Mouse (Mus musculus): ENCODE measurements around the gene Nlrp4a. TPM values are rescaled to one million over a fixed set of nuclear protein-coding genes. Genes with fewer than 3 reads are reported as not detected.

Nlrp4a gene
- polyA plus RNA-seq (2014; fragmentation: Illumina TruSeq; extraction: RNeasy Lipid Tissue Mini Kit (QIAGEN cat#74804); ENCODE audit: low read depth, low replicate concordance), result not detected

GRCm38 (mm10) chr7:26434813-26435212 lies at the start of gene Nlrp4a:
Gene Nlrp4a (plus strand): TSS chr7:26435113.

DNA sequence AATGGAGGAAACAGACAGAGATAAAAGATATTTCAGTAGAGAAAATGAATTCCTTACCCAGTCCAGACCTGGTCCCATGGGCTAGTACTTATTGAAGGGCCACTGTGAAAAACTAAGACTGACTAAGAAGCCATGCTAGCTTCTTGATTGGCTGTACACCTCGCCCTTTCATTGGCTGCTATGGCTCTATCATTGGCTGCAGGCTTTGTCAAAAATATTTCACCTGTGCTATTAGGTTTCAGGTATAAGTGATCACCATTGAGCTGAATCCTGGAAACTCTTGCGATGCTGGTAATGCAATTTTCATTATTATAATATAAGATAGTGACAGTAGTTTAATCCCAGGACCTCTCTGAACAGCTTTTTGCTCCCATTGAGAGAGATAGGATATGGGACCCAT lies 31.3 kb upstream of the Nlrp4a start, which contains the start of gene Nlrp9c:
Gene Nlrp9c, minus strand, starts transcription at position 101 of the 400 bp plus-strand sequence.

Other genes starting within 250 kb of the Nlrp4a start
- not detected for gene Vmn1r184, start 174.8 kb upstream of the Nlrp4a start, polyA plus RNA-seq (2014; fragmentation: Illumina TruSeq; extraction: RNeasy Lipid Tissue Mini Kit (QIAGEN cat#74804); ENCODE audit: low read depth, low replicate concordance)
- 144 TPM for gene Cyp2a4, start 127.9 kb upstream of the Nlrp4a start, polyA plus RNA-seq (2014; fragmentation: Illumina TruSeq; extraction: RNeasy Lipid Tissue Mini Kit (QIAGEN cat#74804); ENCODE audit: low read depth, low replicate concordance)
- not detected for gene Nlrp9c, start 31.4 kb upstream of the Nlrp4a start, polyA plus RNA-seq (2014; fragmentation: Illumina TruSeq; extraction: RNeasy Lipid Tissue Mini Kit (QIAGEN cat#74804); ENCODE audit: low read depth, low replicate concordance)
- gene Nlrp9a, start 99.9 kb downstream of the Nlrp4a start, polyA plus RNA-seq (2014; fragmentation: Illumina TruSeq; extraction: RNeasy Lipid Tissue Mini Kit (QIAGEN cat#74804); ENCODE audit: low read depth, low replicate concordance), result not detected
- gene Vmn1r185, start 183.4 kb downstream of the Nlrp4a start, polyA plus RNA-seq (2014; fragmentation: Illumina TruSeq; extraction: RNeasy Lipid Tissue Mini Kit (QIAGEN cat#74804); ENCODE audit: low read depth, low replicate concordance), result not detected

Data from kidney, adult 10 weeks (tissue).